Mouse (Mus musculus) limb, embryonic 10.5 days (tissue): ENCODE measurements around the gene Hoxb6. TPM values are rescaled to one million over a fixed set of nuclear protein-coding genes. Genes with fewer than 3 reads are reported as not detected.
A peak's percentile ranks its signal among the peaks of the same experiment; 100 is the strongest.

Experiments used
- DNase-seq: peaks from one replicate; pipeline ENCODE4 v3.0.0-alpha.2; 2017; ENCODE audit warnings: low spot score
- H3K27ac ChIP-seq: fragments of 300-500 bp; sonication (generic); 2 replicates; pipeline ENCODE4 v1.5.1; 2016; ENCODE audit warnings: mild to moderate bottlenecking
- H3K27me3 ChIP-seq: fragments of 300-500 bp; sonication (generic); 2 replicates; pipeline ENCODE4 v1.6.1; 2016; ENCODE audit warnings: low read depth, mild to moderate bottlenecking; ENCODE audit not compliant: poor library complexity, severe bottlenecking
- H3K36me3 ChIP-seq: fragments of 300-500 bp; sonication (generic); 2 replicates; pipeline ENCODE4 v1.6.1; 2016; ENCODE audit warnings: mild to moderate bottlenecking, moderate library complexity
- H3K4me1 ChIP-seq: fragments of 300-500 bp; sonication (generic); 2 replicates; pipeline ENCODE4 v1.6.1; 2016
- H3K4me3 ChIP-seq: fragments of 300-500 bp; sonication (generic); 2 replicates; pipeline ENCODE4 v1.5.1; 2016; ENCODE audit warnings: mild to moderate bottlenecking, moderate library complexity
- H3K9me3 ChIP-seq: fragments of 300-500 bp; sonication (generic); replicated peaks from 2 replicates; pipeline ENCODE4 v1.6.1; 2016; ENCODE audit warnings: mild to moderate bottlenecking
- WGBS: fragments of 180-500 bp; shearing (Covaris S2); methylation state at CpG from one replicate; pipeline ENCODE4 v1.1.7; 2016; 5-methylcytosine and 5-hydroxymethylcytosine counted together
- polyA plus RNA-seq: library from polyadenylated mRNA; unstranded; fragments of >200 nt; fragmentation: Nextera tagmentation; extraction: Ambion mirVana; gene quantifications from 2 replicates; pipeline ENCODE4 v1.2.1, GENCODE M21; 2016

Hoxb6 gene
- polyA plus RNA-seq, 1 experiment from 2014 or later = 6.1 TPM

DNA sequence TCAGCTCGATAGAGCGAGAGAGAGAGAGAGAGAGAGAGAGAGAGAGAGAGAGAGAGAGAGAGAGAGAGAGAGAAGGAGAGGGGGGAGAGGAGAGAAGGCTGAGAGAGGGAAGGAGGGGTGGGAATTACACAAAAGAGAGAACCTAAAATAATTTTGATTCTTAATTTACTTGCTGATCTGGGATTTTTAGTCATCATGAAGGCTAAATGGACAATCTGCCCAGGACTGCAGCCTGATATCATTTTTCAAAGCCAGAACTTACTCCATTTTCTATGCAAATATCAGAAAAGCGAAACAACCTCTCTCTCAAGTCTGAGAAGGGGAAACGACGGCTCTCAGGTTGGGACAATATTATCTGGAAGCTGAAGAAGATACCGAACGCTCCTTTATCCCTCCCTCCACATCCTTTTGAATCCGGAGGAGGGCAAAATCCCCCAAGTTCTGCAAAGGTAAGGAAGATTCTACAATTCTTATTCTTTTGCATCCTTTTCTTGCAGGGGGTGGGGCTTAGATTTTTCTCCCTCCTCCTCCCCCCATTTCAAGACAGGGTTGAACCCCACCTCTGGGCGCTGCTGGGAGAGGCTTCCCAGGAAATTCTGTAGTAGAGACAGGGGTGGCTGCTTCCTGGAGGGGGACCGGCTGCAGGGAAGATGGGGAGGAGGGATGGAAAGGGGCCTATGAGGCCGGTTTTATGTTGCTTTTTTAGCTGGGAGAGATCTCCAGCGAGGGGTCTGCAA, 457 bp downstream of the Hoxb6 start:
- WGBS = 6% methylated on average over 12 of the region's 12 CpGs
- peak overlapping the region; percentile 82 for H3K27ac ChIP-seq
- no peak for DNase-seq

DNA sequence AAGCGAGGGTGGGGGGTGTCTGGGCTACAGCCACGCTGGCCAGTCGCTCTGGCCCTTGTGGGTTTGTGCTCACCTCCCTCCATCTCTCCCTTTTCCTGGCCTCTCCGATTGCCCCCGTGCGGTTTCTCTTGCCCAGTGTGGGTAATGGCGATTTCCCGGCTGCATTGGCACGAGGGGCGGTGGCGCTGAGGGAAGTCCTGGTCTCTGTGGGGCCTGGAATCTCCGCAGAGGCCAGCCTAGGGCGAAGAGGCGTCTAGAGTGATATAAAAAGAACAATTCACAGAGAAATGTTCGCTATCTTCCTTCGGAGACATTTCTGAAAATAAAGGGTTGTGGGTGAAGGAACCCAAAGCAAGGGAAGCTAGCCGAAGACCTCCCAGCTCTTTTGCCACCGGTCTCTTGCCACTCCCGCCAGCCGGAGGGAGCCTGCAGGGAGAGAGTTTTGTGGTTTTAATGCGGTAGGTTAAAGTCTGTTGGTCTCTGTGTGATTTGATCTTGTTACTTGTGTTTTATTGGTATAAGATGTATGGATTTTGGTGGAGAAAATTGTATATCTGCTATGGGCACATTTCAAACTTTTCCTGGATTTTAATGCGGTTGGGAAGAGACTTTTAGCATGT, 1.1 kb downstream of the Hoxb6 start:
- Histone ChIP-seq H3K36me3 (no peaks in the 10 kb centered on the region), H3K27ac (peak overlapping the region; percentile 82), H3K4me3 (peak overlapping the region; percentile 56), H3K27me3 (peaks cover 99% of the 10 kb centered on the region), H3K9me3 (no peaks in the 10 kb centered on the region), H3K4me1 (peaks cover 83% of the 10 kb centered on the region)
- DNase-seq = no peak
- WGBS = 3% methylated on average over 22 of the region's 22 CpGs

More for the DNA sequence above, 457 bp downstream of the Hoxb6 start:
- no peaks in the 10 kb centered on the region for H3K9me3 ChIP-seq
- no peaks in the 10 kb centered on the region for H3K36me3 ChIP-seq
- H3K27me3 ChIP-seq = peaks cover 99% of the 10 kb centered on the region
- H3K4me1 ChIP-seq = peaks cover 79% of the 10 kb centered on the region
- H3K4me3 ChIP-seq = peak overlapping the region; percentile 56

DNA sequence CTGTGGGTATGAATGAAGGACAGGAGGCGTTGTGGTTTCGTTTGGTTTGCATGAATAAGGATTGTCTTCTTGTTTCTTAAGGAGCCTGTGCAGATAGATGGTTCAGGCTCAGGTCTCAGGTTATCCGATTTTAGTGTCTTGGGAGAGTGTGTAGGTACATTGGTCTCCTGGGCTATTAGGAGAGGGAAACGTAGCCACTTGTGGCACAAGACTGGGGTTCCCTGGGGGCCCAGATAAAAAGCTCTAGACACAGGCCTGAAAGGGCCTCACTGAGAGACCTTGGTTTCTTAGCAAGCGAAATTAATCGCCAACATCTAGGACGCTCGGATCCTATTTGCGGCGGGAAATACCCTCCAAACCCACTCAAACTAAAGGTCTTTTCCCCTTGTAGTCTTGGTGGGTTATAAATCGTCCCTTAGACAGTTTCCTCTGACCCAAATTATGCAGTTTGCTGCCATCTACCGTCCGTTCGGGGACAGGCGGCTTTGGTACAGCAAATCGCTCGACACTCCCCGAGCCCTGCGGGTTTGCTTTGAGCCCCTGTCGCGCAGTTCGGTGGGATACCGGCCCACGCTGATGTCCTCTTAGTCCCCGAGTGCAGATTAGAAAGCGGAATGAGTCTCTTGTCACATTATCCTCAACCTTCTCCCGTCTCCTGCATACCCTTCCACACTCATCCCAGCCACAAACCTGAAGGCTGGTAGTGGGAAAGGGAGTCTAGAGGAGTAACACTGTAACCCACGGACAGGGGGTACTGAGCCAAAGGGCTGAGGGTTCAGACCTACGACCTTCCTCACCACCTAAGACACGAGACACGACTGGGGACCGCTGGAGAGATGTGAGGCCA, 2.2 kb downstream of the Hoxb6 start:
- 1% methylated on average over 32 of the region's 32 CpGs for WGBS
- Histone ChIP-seq H3K9me3 (no peaks in the 10 kb centered on the region), H3K4me1 (peaks cover 91% of the 10 kb centered on the region), H3K27ac (peak overlapping the region; percentile 19; the same call in 1 of the 2 replicates), H3K4me3 (peak overlapping the region; percentile 56), H3K27me3 (peaks cover 99% of the 10 kb centered on the region), H3K36me3 (no peaks in the 10 kb centered on the region)
- peak; percentile 91 for DNase-seq

DNA sequence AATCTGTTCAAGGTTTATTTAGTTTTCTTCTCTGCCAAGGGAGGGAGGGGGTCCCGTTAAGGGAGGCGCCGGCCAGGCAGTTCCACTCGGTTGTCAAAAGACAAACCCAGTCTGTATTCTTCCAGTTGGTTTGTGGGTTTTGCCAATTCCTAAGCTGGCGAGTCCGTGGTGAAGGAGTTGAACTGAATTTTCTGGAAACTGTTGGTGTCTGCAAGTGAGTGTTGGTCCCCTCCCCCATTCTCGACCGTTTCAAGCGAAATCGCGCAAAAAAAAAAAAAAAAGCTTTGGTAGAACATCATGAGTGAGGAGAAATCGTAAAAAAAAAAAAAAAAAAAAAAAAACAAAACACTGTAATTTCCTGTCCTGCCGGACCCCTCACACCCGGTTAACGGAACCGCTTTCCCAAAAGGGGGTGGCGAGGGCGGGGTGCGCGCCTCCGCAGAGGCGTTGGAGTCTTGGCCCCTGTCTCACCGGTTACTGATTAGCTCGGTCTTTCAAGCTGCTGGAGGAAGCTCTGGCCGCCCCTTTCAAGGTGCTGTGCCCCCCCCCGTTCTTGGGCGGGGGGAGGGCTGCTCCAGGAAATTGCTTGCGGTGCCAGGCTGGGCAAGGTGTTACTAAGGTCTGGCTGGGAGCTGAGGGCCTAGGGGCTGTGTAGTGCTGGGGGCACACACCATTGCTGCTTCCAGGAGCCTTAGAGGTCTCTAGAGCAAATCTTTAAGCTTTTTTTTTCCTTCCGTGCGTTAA, 3.0 kb downstream of the Hoxb6 start:
- DNase-seq = no peak
- H3K27me3 ChIP-seq = peaks cover 99% of the 10 kb centered on the region
- no peaks in the 10 kb centered on the region for H3K9me3 ChIP-seq
- WGBS = under 1% methylated on average over 30 of the region's 30 CpGs
- H3K4me1 ChIP-seq = peaks cover 93% of the 10 kb centered on the region
- H3K36me3 ChIP-seq = no peaks in the 10 kb centered on the region
- H3K4me3 ChIP-seq = peak overlapping the region; percentile 56
- H3K27ac ChIP-seq = peak overlapping the region; percentile 21; the same call in 1 of the 2 replicates

- no peak overlapping the region for H3K27ac ChIP-seq
- no peaks in the 10 kb centered on the region for H3K9me3 ChIP-seq
- peaks cover 3% of the 10 kb centered on the region; the same call in 1 of the 2 replicates for H3K36me3 ChIP-seq
- H3K4me3 ChIP-seq = no peak overlapping the region
- 2% methylated on average over 2 of the region's 2 CpGs for WGBS
- DNase-seq = no peak
- peaks cover 95% of the 10 kb centered on the region for H3K4me1 ChIP-seq
- H3K27me3 ChIP-seq = peaks cover 100% of the 10 kb centered on the region
Observed at GRCm38 (mm10) chr11:96296997-96297396, 4.7 kb downstream of the Hoxb6 start.

DNA sequence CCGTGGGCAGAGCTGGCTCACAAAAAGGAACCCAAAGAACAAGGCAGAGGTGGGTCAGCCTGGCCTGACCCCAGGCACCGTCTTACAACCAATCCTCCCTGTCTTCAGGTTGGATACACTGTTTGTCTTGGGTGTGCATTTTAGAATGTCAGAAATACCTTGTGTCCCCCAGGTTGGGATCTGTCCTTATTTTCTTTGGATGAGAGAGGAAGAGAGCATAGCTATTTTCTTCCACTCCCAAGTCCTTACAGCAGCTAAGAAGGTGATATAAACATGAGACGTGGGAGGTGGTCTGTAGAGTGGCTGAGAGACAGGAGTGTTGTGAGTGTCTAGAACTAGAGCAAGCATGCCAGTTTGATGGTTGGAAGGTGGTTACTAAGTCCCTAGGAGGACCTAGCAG, 5.2 kb downstream of the Hoxb6 start:
- peaks cover 95% of the 10 kb centered on the region for H3K4me1 ChIP-seq
- 4% methylated on average over 3 of the region's 3 CpGs for WGBS
- H3K4me3 ChIP-seq = no peak overlapping the region
- peaks cover 3% of the 10 kb centered on the region; the same call in 1 of the 2 replicates for H3K36me3 ChIP-seq
- no peak overlapping the region for H3K27ac ChIP-seq
- H3K9me3 ChIP-seq = no peaks in the 10 kb centered on the region
- no peak for DNase-seq
- peaks cover 100% of the 10 kb centered on the region for H3K27me3 ChIP-seq

- 5% methylated on average over 11 of the region's 11 CpGs for WGBS
- H3K9me3 ChIP-seq = no peaks in the 10 kb centered on the region
- H3K36me3 ChIP-seq = peaks cover 3% of the 10 kb centered on the region; the same call in 1 of the 2 replicates
- H3K4me1 ChIP-seq = peaks cover 95% of the 10 kb centered on the region
- H3K27ac ChIP-seq = no peak overlapping the region
- H3K27me3 ChIP-seq = peaks cover 100% of the 10 kb centered on the region
- peak overlapping the region; percentile 64 for H3K4me3 ChIP-seq
- no peak for DNase-seq
Observed at GRCm38 (mm10) chr11:96297968-96298635, 5.8 kb downstream of the Hoxb6 start.

- DNase-seq = peak; percentile 77
- H3K27me3 ChIP-seq = peaks cover 100% of the 10 kb centered on the region
- H3K36me3 ChIP-seq = peaks cover 3% of the 10 kb centered on the region; the same call in 1 of the 2 replicates
- H3K9me3 ChIP-seq = no peaks in the 10 kb centered on the region
- H3K4me1 ChIP-seq = peaks cover 97% of the 10 kb centered on the region
- H3K27ac ChIP-seq = peak overlapping the region; percentile 81
- H3K4me3 ChIP-seq = peak overlapping the region; percentile 64
- under 1% methylated on average over 66 of the region's 66 CpGs for WGBS
Observed at GRCm38 (mm10) chr11:96298895-96299667, 6.8 kb downstream of the Hoxb6 start.

DNA sequence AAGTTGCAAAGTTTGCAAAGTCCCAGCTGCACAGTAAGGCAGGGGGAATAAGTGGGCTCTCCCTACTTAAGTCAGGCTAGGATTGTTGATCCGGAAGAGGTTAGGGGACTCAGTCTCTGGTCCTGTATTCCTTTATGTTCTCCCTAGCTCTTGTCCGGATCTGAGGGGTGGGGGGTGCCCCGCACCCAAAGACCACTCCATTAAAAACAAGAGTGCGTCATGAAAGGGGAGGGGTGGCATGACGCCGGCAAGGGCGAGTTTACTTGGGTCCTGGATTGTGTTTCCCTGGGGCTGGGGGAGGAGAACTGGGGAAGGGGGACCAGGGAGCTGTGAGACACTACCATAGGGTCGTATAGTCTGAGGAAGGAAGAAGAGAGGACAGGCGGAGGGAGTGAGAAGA, 7.5 kb downstream of the Hoxb6 start:
- H3K4me3 ChIP-seq = peak overlapping the region; percentile 64
- H3K27ac ChIP-seq = peak overlapping the region; percentile 81
- peaks cover 3% of the 10 kb centered on the region; the same call in 1 of the 2 replicates for H3K36me3 ChIP-seq
- no peak for DNase-seq
- no peaks in the 10 kb centered on the region for H3K9me3 ChIP-seq
- 1% methylated on average over 9 of the region's 9 CpGs for WGBS
- H3K4me1 ChIP-seq = peaks cover 96% of the 10 kb centered on the region
- H3K27me3 ChIP-seq = peaks cover 100% of the 10 kb centered on the region

DNA sequence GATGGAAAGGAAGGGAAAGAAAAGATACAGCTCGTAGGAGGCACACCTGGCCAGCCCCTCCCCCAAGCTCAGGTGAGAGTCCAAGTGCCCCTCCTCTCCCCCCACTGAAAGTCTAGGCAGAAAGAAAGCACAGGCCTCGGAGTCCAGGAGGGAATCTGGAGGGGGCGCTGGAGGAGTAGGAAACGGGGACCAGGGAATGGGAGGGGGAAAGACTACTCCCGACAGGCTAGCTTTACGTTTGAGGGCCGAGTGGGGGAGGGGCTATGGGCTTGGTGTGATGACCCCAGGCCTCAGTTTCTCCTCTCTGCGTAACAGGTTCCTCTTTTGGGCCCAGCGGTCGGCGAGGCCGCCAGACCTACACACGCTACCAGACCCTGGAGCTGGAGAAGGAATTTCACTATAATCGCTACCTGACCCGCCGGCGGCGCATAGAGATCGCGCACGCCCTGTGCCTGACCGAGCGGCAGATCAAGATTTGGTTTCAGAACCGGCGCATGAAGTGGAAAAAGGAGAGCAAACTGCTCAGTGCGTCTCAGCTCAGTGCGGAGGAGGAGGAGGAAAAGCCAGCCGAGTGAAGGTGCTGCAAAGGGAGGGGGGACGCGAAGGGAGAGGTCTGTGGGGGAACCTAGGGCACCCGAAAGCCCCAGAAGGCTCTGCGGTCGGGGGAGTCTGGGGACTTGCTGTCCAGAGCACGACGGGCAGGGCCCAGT, 8.2 kb downstream of the Hoxb6 start:
- H3K27me3 ChIP-seq = peaks cover 100% of the 10 kb centered on the region
- 1% methylated on average over 35 of the region's 35 CpGs for WGBS
- peak overlapping the region; percentile 81 for H3K27ac ChIP-seq
- H3K36me3 ChIP-seq = peaks cover 3% of the 10 kb centered on the region; the same call in 1 of the 2 replicates
- H3K9me3 ChIP-seq = no peaks in the 10 kb centered on the region
- peak overlapping the region; percentile 64 for H3K4me3 ChIP-seq
- peak; percentile 70 for DNase-seq
- peaks cover 96% of the 10 kb centered on the region for H3K4me1 ChIP-seq

GRCm38 (mm10) chr11:96301064-96301431, 8.8 kb downstream of the Hoxb6 start:
- no peaks in the 10 kb centered on the region for H3K9me3 ChIP-seq
- H3K4me1 ChIP-seq = peaks cover 96% of the 10 kb centered on the region
- H3K4me3 ChIP-seq = peak overlapping the region; percentile 64
- H3K36me3 ChIP-seq = peaks cover 3% of the 10 kb centered on the region; the same call in 1 of the 2 replicates
- peak overlapping the region; percentile 81 for H3K27ac ChIP-seq
- 6% methylated on average over 10 of the region's 10 CpGs for WGBS
- H3K27me3 ChIP-seq = peaks cover 100% of the 10 kb centered on the region
- DNase-seq = no peak
